Mouse (Mus musculus) megakaryocyte-erythroid progenitor cell, adult 5-6 weeks (primary cell): ENCODE results near the gene Gnb2. TPM values are rescaled to one million over a fixed set of nuclear protein-coding genes. Genes with fewer than 3 reads are reported as not detected.

Experiments used
- ATAC-seq: replicated peaks from 2 replicates; pipeline ENCODE4 v1.8.0; 2016; ENCODE audit warnings: mild to moderate bottlenecking, inconsistent platforms; ENCODE audit not compliant: severe bottlenecking, poor library complexity, low FRiP score, low TSS enrichment
- total RNA-seq, 2 experiments: library from RNA; stranded (forward) in 1 of 2; stranded (reverse) in 1 of 2; fragments of 200-1000, 215-1000 nt in 1 of 2; fragments of >200 nt in 1 of 2; fragmentation: Nextera tagmentation in 1 of 2; gene quantifications; 2 replicates each; pipeline ENCODE4 v1.2.3; 2014 to 2017

The Gnb2 gene
- 367 and 396 TPM in 2 replicates for total RNA-seq (2014; fragmentation: Nextera tagmentation)
- 155 and 173 TPM in 2 replicates for total RNA-seq (2017)

GRCm38 (mm10) chr5:137533117-137533827 lies at the start of gene Gnb2, which contains the start of gene Epo:
Gene Gnb2, minus strand, starts transcription at chr5:137533510.
Gene Epo, minus strand, starts transcription at chr5:137533242.
- ATAC-seq: peak; percentile 74

- no peak for ATAC-seq
Observed at GRCm38 (mm10) chr5:137582702-137583101, 49.4 kb upstream of the Gnb2 start.

GRCm38 (mm10) chr5:137580246-137580645 lies 46.9 kb upstream of the Gnb2 start:
- no peak for ATAC-seq

- ATAC-seq: no peak
Observed at GRCm38 (mm10) chr5:137574470-137574901, 41.2 kb upstream of the Gnb2 start.

GRCm38 (mm10) chr5:137570691-137571586 lies 37.6 kb upstream of the Gnb2 start:
- peak; percentile 80 for ATAC-seq

- ATAC-seq: no peak
Observed at GRCm38 (mm10) chr5:137570181-137570580, 36.9 kb upstream of the Gnb2 start.

GRCm38 (mm10) chr5:137569665-137570064 lies 36.4 kb upstream of the Gnb2 start, which contains the start of gene Tfr2:
Gene Tfr2, plus strand, starts transcription at chr5:137569840.
- peak; percentile 76 for ATAC-seq

GRCm38 (mm10) chr5:137569031-137569430 lies 35.7 kb upstream of the Gnb2 start:
- ATAC-seq: no peak

GRCm38 (mm10) chr5:137568223-137568798 lies 35.0 kb upstream of the Gnb2 start:
- no peak for ATAC-seq

GRCm38 (mm10) chr5:137566416-137566815 lies 33.1 kb upstream of the Gnb2 start:
- no peak for ATAC-seq

- no peak for ATAC-seq
Observed at GRCm38 (mm10) chr5:137565744-137566143, 32.4 kb upstream of the Gnb2 start.

- no peak for ATAC-seq
Observed at GRCm38 (mm10) chr5:137562965-137563364, 29.7 kb upstream of the Gnb2 start.

- ATAC-seq: no peak
Observed at GRCm38 (mm10) chr5:137561556-137561955, 28.2 kb upstream of the Gnb2 start.

GRCm38 (mm10) chr5:137553898-137554297 lies 20.6 kb upstream of the Gnb2 start:
- ATAC-seq: no peak; the same call in 1 of the 2 replicates

GRCm38 (mm10) chr5:137553411-137553837 lies 20.1 kb upstream of the Gnb2 start, which contains the start of gene Actl6b:
Gene Actl6b, plus strand, starts transcription at chr5:137553517.
- ATAC-seq: peak; percentile 78

GRCm38 (mm10) chr5:137553000-137553399 lies 19.7 kb upstream of the Gnb2 start:
- ATAC-seq: no peak

- ATAC-seq: 0 out of 2 replicates have a peak, but pooled peaks have one; percentile 53
Observed at GRCm38 (mm10) chr5:137551119-137551518, 17.8 kb upstream of the Gnb2 start.

- ATAC-seq: no peak
Observed at GRCm38 (mm10) chr5:137549840-137550239, 16.5 kb upstream of the Gnb2 start.

- ATAC-seq: no peak
Observed at GRCm38 (mm10) chr5:137545596-137545995, 12.3 kb upstream of the Gnb2 start.

GRCm38 (mm10) chr5:137544926-137545325 lies 11.6 kb upstream of the Gnb2 start:
- no peak for ATAC-seq
